Mouse (Mus musculus) ES-E14 (cell line): ENCODE data around the gene C2cd2. TPM values are rescaled to one million over a fixed set of nuclear protein-coding genes. Genes with fewer than 3 reads are reported as not detected.
A peak's percentile ranks its signal among the peaks of the same experiment; 100 is the strongest.
"Not testable (repeated sequence)": the region's sequence is repeated elsewhere in the genome, so short reads cannot be mapped to it uniquely, and the experiment has no call there.

Source experiments
- DNase-seq: peaks from one replicate; pipeline ENCODE4 v3.0.0-alpha.2; 2013; ENCODE audit warnings: low read depth, low spot score
- H3K27ac ChIP-seq: 2 replicates; pipeline ENCODE4 v1.5.1; 2012; ENCODE audit warnings: low read depth, mild to moderate bottlenecking, low read length, moderate library complexity, mixed read lengths; ENCODE audit not compliant: poor library complexity, insufficient read depth, severe bottlenecking
- H3K36me3 ChIP-seq: 2 replicates; pipeline ENCODE4 v1.6.1; 2012; ENCODE audit warnings: mild to moderate bottlenecking, low read length, moderate library complexity, mixed read lengths; ENCODE audit not compliant: control insufficient read depth, poor library complexity, insufficient read depth, severe bottlenecking
- H3K4me1 ChIP-seq, 2 experiments: fragments of 150-350 bp in 1 of 2; sonication (generic) in 1 of 2; 2 replicates each; pipeline ENCODE4 v1.6.1; 2012; ENCODE audit warnings: low read length in 2 of 2, mild to moderate bottlenecking in 1 of 2, mixed read lengths in 1 of 2; ENCODE audit not compliant: control insufficient read depth in 2 of 2, insufficient read depth in 2 of 2, poor library complexity in 1 of 2
- H3K4me3 ChIP-seq, 2 experiments: fragments of 150-350 bp in 1 of 2; sonication (generic) in 1 of 2; 2 replicates each; pipeline ENCODE4 v1.5.1; 2012; ENCODE audit warnings: low read length in 2 of 2, low read depth in 1 of 2, mild to moderate bottlenecking in 1 of 2, mixed read lengths in 1 of 2; ENCODE audit not compliant: insufficient read depth in 1 of 2, poor library complexity in 1 of 2, severe bottlenecking in 1 of 2
- H3K9ac ChIP-seq: 2 replicates; pipeline ENCODE4 v1.6.1; 2012; ENCODE audit warnings: low read depth, mild to moderate bottlenecking, low read length, mixed read lengths; ENCODE audit not compliant: poor library complexity, insufficient read depth, severe bottlenecking
- H3K9me3 ChIP-seq: fragments of 150-350 bp; sonication (generic); 2 replicates; pipeline ENCODE4 v1.6.1; 2012; ENCODE audit warnings: low read depth, mild to moderate bottlenecking, low read length; ENCODE audit not compliant: control insufficient read depth, insufficient read depth
- CHD2 ChIP-seq: IDR thresholded peaks from 2 replicates; pipeline ENCODE4 v1.6.1; 2014; ENCODE audit warnings: mild to moderate bottlenecking, low read depth, low read length, inconsistent platforms
- HCFC1 ChIP-seq: IDR thresholded peaks from 2 replicates; pipeline ENCODE4 v1.6.1; 2012; ENCODE audit warnings: low read length, inconsistent platforms, borderline replicate concordance; ENCODE audit not compliant: insufficient read depth
- MAFK ChIP-seq: IDR thresholded peaks from 2 replicates; pipeline ENCODE4 v1.6.1; 2014; ENCODE audit warnings: mild to moderate bottlenecking, low read depth, low read length, inconsistent platforms; ENCODE audit not compliant: insufficient read depth
- ZC3H11A ChIP-seq: IDR thresholded peaks from 2 replicates; pipeline ENCODE4 v1.6.1; 2012; ENCODE audit warnings: low read depth, mild to moderate bottlenecking, inconsistent platforms, low read length, borderline replicate concordance
- ZNF384 ChIP-seq: IDR thresholded peaks from 2 replicates; pipeline ENCODE4 v1.6.1; 2012; ENCODE audit warnings: low read depth, low read length, inconsistent platforms
- in situ Hi-C, 2 experiments: fragments of 600-800 bp; cut with MboI; formaldehyde crosslinking; loops; one replicate each; pipeline ENCODE4 v1.15.1; 2025; ENCODE audit warnings: low sequenced_read_pairs in 2 of 2, inconsistent platforms in 1 of 2; ENCODE audit not compliant: unreplicated experiment in 2 of 2
- total RNA-seq: library from RNA; depleted of rRNA; stranded (reverse); fragments of 300-350 nt; gene quantifications from 2 replicates; pipeline ENCODE4 v1.2.3, GENCODE M21; 2012; rRNA removed

C2cd2 gene
- 8.1 and 8.2 TPM in 2 replicates for total RNA-seq

DNA sequence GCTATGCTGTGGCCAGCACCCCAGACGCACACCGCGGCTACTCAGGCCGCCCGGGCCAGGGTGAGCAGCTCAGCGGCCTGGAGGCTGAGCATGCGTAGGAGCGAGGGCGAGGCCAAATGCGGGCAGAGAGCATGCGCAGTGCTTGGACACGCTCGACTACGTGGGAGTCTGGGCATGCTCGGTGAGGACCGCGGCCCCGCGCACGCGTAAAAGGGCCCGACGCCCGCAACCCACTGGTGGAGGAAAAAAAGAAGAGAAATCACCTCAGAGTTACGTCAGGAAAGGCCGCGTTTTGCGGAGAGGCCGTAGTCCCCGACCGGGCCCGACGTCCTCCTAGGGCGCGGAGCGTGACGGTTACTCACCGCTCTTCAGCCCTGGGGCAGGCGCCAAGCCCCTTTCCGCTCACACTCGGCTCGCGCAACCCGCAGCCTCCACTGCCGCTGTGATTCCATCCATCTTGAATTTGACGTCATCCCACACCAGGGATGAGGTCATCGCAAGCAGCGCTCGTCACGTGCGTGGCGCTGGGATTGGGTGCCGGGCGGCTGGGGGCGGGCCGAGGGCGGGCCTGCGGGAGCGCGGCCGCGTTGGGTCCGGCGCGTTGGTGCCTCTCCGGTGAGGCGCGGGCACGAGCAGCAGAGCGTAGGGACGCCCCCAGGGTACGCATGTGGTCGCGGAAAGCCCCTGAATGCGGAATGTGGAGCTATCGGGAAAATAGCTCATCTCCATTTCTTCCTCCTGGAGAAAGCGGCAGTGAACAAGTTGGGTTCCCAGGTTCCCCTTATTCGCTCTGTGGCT is at the start of gene C2cd2, which contains the start of gene Zbtb21:
Gene C2cd2 (minus strand): TSS at position 448 of the 798 bp plus-strand sequence.
Gene Zbtb21 (minus strand): TSS at position 472 of the 798 bp plus-strand sequence.
- Histone ChIP-seq H3K36me3 (no peaks in the 10 kb centered on the region), H3K9me3 (no peaks in the 10 kb centered on the region), H3K4me1 (peaks cover 0 to 2% of the 10 kb centered on the region in 2 experiments; a peak in 1 of 4 replicates), H3K27ac (peak within 1 kb of the TSS; percentile 96), H3K4me3 (peak within 1 kb of the TSS; percentile 79 to 82), H3K9ac (peak within 1 kb of the TSS; percentile 86)
- peak; percentile 66; the same call in 1 of the 2 replicates for TF ChIP-seq HCFC1
- TF ChIP-seq ZC3H11A, result no peak
- in situ Hi-C loops, result no loop called here
- DNase-seq, result peak; percentile 90

DNA sequence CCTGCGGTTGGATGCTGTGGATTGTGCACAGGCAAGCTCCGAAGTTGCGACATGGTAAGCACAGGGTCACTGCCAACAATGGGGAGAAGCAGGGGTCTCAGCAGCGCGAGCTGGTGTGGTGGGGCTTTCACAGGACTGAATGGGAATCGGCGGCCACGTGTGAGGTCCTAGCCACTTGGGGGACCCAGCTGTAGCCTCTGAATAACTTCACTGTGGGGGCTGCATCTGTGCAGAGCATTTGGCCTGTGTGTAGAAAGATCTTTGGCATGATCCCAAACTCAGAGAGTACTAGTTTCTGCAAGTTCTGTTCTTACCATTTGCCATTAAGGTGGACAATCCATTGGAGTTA is 35.0 kb upstream of the C2cd2 start:
- H3K4me3 ChIP-seq, result peak overlapping the region; percentile 82 to 83
- H3K36me3 ChIP-seq, DNase-seq, in situ Hi-C loops, H3K27ac ChIP-seq, H3K9me3 ChIP-seq: not testable (repeated sequence)
- H3K4me1 ChIP-seq, result peaks cover 4 to 11% of the 10 kb centered on the region in 2 experiments; a peak in 2 of 4 replicates
- H3K9ac ChIP-seq, result peak overlapping the region; percentile 79

DNA sequence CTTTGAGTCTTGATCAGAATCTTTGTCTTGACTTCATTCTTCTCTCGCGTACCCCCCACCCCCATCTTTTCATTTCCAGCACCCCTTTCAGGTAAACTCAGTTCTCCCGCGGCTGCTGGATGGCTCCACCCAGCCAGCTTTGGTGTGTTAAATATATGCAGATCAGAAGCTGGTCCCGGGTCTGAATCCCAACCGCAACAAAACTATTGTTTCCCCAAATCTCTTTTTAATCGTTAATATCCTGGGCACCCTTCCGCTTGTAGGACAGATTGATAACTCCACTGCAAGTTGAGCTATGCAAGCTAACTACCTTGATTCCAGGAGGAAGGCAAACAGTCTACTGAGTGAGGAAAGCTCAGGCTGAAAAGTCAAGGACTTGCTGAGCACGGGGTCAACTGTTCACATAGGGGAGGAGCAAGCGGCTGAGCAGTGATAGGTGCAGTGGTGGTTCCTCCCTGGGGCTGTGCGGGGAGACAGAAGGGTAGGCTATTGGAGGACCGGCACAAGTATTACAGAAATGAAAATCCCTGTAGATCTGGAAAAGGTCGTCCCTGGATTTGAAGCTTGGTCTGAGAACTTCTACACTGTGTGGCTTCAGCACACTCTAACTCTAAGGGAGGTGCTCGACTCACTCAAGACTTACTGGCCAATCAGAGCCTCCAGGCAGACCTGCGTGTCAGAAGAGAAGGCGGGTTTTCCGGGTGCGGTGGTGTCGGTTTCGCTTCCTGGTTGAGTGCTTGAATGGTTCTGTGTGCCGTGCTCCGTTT is 34.4 kb upstream of the C2cd2 start, which contains the start of gene B230307C23Rik:
Gene B230307C23Rik (plus strand): TSS at position 700 of the 767 bp plus-strand sequence.
- 0 out of 2 replicates have a peak, but pooled peaks cover 3% of the 10 kb centered on the region for H3K36me3 ChIP-seq
- TF ChIP-seq ZNF384 (no peak), ZC3H11A (no peak), HCFC1 (no peak)

DNA sequence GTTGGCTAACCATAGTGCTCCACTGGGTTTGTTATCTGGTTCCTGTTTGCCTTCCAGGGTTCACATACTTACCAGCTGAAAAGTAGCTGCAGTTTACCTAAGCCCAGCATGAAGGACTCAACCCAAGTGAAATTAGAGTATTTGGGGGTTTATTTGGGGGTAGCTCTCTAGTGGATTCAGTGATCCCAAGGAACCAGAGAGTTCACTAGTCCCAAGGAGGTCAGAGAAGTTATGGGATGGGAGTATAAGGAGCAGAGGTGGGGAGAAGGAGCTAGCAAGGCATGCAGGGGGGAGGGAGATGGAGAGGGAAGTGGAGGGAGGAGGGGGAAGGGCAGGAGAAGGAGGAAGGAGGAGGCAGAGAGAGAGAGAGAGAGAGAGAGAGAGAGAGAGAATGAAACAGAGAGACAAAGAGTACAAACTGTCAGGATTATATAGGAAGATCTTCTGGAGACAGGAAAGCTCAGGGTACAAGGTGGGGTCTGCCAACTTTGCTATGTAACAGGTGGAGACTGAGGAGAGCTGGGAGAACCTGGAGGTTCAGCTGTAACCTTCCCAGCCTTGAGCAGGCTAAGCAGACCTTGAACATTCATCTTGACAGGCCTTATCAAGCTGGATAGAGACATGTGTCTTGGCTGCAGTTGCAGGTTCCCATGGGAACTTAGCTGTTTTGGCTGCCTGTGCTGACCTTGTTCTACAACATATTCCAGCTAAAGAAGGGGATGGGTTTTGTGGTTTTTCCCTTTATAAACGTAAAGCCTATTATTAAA is 33.6 kb upstream of the C2cd2 start:
- Histone ChIP-seq H3K36me3 (0 out of 2 replicates have a peak, but pooled peaks cover 3% of the 10 kb centered on the region), H3K9me3 (no peaks in the 10 kb centered on the region), H3K27ac (no peak overlapping the region; the same call in 1 of the 2 replicates), H3K4me1 (peaks cover 4 to 11% of the 10 kb centered on the region in 2 experiments; a peak in 2 of 4 replicates), H3K9ac (no peak overlapping the region), H3K4me3 (peak overlapping the region; percentile 82 to 83; a peak in 2 of 4 replicates)
- TF ChIP-seq ZC3H11A (no peak), CHD2 (no peak), ZNF384 (no peak), MAFK (no peak), HCFC1 (no peak)
- DNase-seq, result peak; percentile 16
- in situ Hi-C loops, result no loop called here

More for the DNA sequence above, 34.4 kb upstream of the C2cd2 start, which contains the start of gene B230307C23Rik:
- Histone ChIP-seq H3K4me1 (peaks cover 4 to 11% of the 10 kb centered on the region in 2 experiments; a peak in 2 of 4 replicates), H3K4me3 (peak within 1 kb of the TSS; percentile 82 to 83), H3K9ac (peak within 1 kb of the TSS; percentile 79), H3K27ac (peak within 1 kb of the TSS; percentile 82), H3K9me3 (no peaks in the 10 kb centered on the region)
- in situ Hi-C loops, result no loop called here
- peak; percentile 82 for DNase-seq

DNA sequence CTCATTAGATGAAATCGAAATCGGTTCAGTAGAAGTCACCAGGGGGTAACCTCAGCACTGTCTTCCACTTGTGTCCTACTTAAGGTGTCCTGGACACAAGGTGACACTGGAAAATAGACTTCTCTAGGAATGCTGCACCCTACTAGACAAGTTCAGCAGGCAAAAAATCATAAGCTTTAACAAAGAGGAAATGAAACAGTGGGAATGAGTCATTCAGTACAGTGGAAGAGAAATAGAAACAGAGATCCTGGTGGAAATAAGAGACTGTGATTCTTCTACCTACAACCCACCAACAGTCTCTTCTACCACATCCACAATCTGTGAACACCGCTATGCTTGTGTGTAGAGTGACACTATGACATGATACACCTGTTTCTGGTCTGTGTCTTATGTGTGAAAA is 30.1 kb upstream of the C2cd2 start:
- DNase-seq, in situ Hi-C loops, H3K36me3 ChIP-seq, H3K4me1 ChIP-seq, H3K9ac ChIP-seq, H3K27ac ChIP-seq, H3K4me3 ChIP-seq, H3K9me3 ChIP-seq: not testable (repeated sequence)
